Mouse (Mus musculus): ENCODE measurements at regions not wholly inside any gene's neighbourhood (a gene's known extent, or its start where the extent isn't known, plus 50 kb on each side); places are given as distances from the start of the nearest gene placed in this dataset.

- no peak for DNase-seq (ENCODE audit: low spot score)
Measured at GRCm38 (mm10) chr4:142554716-142555115, 315.5 kb upstream of the Kazn start.

DNA sequence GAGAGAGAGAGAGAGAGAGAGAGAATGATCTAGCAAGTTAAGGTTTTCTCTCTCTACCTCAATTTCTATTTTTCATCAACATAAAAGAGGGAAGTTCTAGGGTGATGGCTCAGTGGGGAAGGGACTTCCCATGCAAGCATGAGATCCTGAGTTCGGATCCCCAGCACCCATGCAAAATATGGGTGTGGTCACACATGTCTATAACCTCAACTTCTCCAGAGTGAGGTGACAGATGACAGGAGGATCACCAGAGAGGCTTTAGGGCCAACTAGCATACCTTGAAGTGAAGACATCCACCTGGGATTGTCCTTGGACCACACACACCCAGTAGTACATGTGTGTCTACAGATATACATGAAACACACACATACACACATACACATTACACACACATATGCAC, 306.7 kb upstream of the Kazn start:
- no peak for DNase-seq (ENCODE audit: low spot score)

DNA sequence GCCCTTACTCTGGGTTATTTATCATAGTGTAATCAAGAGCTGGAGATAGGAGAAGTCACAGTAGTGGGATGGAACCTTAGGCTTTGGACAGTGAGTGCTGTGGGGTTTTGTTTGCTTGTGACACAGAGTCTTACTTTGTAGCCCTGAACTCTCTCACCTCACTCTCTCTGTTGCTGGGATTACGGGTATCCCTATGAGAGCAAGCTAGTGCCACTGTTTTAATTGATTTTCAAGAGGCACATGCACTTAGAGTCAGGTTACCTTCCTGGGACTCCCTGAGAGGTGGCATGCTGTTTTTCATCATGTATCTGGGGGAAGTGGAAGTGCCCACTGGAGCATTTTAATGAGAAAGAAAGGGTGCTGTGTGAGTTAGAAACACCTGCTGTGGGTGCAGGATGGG, 306.0 kb upstream of the Kazn start:
- DNase-seq (ENCODE audit: low spot score): no peak

GRCm38 (mm10) chr4:142544736-142545135, 305.5 kb upstream of the Kazn start:
- DNase-seq (ENCODE audit: low spot score): no peak

DNA sequence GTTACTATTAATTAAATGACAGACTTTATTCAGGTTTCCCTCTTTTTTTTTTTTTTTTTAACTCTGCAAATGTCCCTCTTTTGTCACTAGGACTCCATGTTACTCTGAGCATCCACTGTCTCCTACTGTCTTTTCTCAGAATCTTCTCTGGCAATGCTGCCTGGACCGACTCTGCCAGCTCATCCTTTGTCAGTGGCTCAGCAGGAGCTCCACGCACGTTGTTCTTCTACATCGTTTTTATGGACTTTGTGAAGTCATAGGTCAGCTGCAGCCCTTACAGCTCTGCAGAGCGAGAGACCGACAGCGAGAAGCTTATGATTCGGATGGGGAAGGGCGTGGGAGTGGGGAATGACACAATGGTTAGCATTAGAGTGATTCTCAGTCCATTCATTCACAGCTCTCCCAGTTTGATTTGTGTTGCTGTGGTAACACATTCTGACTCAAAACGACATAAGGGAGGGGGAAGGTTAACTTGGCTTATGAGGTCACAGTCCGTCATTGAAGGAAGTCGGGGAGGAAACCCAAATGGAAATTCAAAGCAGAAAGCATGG, 300.1 kb upstream of the Kazn start:
- DNase-seq (ENCODE audit: low spot score): no peak

DNA sequence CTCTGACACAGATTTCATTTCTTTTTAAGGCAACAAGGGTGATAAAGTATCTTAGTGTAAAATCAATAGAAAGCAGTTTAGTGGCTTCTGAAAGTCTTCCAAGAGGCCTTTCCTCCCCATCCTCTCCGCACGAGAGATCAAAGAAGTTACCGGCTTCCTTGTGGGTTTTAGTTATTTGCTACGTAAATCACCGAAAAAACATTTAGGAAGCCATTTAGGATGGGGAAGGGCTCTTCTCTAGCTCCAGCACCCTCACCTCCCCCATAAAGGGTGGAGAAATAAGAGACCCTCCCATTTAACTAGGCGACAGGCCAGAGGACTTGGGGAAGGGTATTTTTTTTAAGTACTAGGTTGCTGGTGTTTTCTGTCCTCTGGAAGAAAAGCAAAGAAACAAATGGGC, 287.9 kb upstream of the Kazn start:
- DNase-seq (ENCODE audit: low spot score): no peak

GRCm38 (mm10) chr4:142517478-142518455, 278.6 kb upstream of the Kazn start:
- no peak for DNase-seq (ENCODE audit: low spot score)

GRCm38 (mm10) chr4:142514751-142515150, 275.6 kb upstream of the Kazn start:
- no peak for DNase-seq (ENCODE audit: low spot score)

DNA sequence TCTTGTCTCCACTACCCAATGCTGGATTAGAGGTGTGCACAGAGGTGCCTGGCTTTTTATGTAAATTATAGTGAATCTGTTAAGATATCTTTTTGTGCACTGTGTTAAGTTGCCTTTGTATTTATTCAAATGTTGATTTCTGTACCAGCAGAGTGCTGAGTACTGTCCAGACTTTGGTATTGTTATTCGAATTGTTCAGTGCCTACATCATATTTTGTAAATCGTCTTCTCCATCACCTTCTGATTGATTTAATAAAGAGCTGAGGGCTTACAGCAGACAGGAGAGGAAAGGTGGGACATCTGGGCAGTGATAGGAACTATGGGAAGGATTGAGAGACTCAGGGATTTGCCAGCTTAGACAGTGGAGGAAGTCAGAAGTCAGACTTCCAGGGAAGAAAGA, 270.2 kb upstream of the Kazn start:
- no peak for DNase-seq (ENCODE audit: low spot score)

DNA sequence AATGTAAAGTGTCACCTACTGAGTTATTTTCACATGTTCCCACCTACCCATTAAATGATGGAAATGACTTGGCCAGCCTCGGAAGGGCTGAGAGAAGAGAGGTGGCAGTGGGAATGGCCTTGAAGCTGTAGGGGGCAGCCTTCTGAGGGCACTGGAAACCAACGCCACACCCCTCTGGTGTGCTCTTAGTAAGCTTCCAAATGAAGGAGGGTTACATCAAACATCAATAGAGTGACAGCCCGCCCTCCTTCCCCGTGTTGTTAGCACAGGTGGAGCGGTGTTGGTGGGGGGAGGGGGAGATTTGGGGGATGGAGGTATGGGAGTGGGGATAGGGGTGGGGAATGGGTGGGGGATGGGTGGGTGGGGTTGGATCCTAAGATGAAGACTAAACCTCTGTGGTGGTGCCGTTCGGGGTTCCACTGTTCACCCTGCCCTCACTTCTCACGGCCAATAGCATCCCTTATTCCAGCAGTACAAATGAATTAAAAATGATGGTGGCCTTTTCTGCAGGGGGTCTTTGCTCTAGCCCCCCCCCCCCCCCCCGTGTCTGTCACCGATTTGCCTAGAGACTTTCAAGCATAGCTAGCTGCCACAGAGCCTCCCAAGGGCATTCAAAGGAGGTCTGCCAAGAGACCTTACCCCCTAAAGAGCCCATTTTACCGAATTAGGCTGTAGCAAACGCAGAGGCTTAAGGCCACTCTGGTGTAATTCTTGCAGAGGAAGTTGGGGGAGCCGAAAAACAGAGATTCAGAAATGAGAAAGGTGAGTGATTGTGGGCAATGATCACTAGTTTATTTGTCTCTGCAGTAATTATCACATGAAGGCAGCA, 267.4 kb upstream of the Kazn start:
- no peak for DNase-seq (ENCODE audit: low spot score)

- DNase-seq (ENCODE audit: low spot score): no peak
Measured at GRCm38 (mm10) chr4:142503761-142504160, 264.6 kb upstream of the Kazn start.

- no peak for DNase-seq (ENCODE audit: low spot score)
Measured at GRCm38 (mm10) chr4:142501177-142501576, 262.0 kb upstream of the Kazn start.

- no peak for DNase-seq (ENCODE audit: low spot score)
Measured at GRCm38 (mm10) chr4:142500541-142500940, 261.3 kb upstream of the Kazn start.

- DNase-seq (ENCODE audit: low spot score): no peak
Measured at GRCm38 (mm10) chr4:142496605-142497004, 257.4 kb upstream of the Kazn start.

DNA sequence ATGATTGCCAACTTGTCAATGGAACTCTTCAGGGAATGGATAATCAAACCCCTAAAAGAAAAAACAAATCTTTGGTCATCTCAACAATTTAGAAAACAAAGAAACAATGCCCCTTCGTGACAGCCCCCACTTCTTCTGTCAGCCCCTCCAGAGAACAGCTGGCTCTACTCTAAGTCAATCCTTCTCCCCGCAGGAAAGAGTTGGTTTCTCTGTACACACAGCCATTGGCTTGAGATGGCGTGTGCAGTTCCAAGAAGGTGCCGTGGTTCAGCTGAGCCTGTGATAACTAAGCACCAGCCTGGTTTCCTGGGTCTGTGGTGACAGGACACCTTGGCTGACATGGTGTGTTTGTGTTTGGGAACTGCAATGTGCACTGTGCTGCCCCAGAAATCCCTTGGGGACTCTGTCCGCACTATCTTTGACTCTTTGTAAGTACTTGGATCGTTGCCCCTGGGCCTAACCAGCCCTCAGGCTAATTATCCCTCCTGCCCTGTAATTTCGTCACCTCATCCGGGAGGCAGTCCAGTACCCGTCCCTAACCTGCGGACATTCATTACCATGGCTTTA, 253.8 kb upstream of the Kazn start:
- DNase-seq (ENCODE audit: low spot score): no peak

DNA sequence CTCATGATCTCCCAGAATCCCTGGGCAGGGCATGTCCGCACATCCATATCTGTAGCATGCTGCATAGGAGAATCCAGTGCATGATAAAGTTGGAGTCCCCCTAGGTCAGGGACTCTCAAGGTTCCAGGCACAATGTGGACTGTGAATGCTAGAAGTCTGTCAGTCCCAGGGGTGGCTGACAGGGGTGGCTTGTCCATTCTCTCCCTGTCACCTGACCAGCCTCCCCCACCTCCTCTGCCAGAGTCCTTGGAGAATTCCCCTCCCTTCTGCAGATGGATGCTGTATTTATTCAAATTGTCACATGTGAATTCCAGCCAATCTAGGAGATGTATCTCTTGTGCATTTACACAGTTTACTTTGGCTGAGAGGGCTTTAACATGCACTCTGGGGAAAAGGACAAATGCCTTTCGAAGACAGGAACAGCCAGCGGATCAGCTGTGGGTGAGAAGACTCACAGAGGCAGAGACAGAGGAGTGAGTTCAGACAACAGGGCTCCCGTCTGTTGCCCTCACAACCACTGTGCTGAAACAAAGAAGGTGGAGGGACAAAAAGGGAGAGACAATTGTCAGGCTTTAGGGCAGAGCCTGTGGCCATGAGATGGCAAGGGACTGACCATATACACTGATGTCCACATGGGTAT, 246.7 kb upstream of the Kazn start:
- no peak for DNase-seq (ENCODE audit: low spot score)

DNA sequence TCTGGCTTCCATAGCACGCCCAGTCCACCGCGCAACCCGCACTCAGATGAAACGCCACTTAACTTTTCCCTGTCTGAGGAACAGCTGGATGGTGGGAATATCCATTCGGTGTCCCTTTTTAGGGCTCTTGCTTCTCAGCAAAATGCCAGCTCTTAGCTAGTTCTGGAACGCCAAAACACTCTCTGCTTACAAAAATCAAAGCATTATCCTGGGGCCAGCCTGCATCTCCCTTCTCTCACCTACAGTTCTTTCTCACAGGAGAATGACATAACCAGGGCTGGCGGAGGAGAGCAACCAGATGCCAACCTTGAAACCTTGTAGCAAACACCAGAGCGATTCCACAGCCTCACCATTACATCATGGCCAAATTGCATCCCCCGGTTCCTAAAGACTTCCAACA, 236.4 kb upstream of the Kazn start:
- DNase-seq (ENCODE audit: low spot score): no peak

GRCm38 (mm10) chr4:142474626-142475025, 235.4 kb upstream of the Kazn start:
- DNase-seq (ENCODE audit: low spot score): no peak

GRCm38 (mm10) chr4:142474018-142474417, 234.8 kb upstream of the Kazn start:
- DNase-seq (ENCODE audit: low spot score): no peak

DNA sequence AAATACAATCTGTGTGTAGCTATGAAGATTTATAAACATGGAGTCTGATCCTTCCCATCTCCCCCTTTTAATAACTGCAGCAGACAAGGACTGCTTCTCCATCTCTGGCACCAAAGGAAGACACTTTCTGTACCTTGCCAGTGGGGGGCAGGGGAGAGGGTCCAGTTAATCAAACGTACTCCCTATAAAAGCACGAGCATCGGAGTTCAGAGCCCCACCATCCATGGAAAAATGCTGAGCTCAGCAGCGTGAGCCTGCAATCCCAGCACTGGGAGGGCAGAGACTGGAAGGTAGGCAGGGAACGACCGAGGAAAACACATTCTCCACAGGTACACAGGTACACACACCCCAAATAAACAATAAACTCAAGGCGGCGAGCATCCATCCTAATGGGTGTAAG, 234.1 kb upstream of the Kazn start:
- DNase-seq (ENCODE audit: low spot score): no peak

- no peak for DNase-seq (ENCODE audit: low spot score)
Measured at GRCm38 (mm10) chr4:142472332-142472731, 233.1 kb upstream of the Kazn start.

- no peak for DNase-seq (ENCODE audit: low spot score)
Measured at GRCm38 (mm10) chr4:142470784-142471183, 231.6 kb upstream of the Kazn start.

All from c-Kit-positive CD71-positive TER-119-positive erythroid progenitor cells, embryonic 14.5 days (primary cell).